In the genomic region with DNA sequence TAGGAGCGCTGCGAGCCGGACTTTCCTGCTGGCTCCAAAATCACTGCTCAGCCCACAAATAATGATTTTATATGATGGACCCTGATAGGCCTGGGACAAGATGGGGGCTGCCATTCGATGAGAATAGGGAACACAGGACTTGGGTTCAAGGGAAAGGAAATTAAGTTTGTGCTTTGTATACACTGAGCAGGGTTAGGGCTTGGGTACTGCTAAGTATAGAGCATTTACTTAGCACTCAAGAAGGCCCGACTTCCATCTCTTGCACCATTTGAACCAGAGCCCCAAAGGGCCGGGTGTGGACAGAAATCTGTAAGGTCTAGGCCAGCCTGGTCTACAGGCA, we compare ENCODE assay signal across 8 mouse cellular contexts. TPM values are rescaled to one million over a fixed set of nuclear protein-coding genes. Genes with fewer than 3 reads are reported as not detected.
DNase-seq lines count a peak whose midpoint lies in the region; ATAC-seq and TF ChIP-seq lines count a peak whose summit lies in the region.

No protein-coding gene starts in this region.

- H3K79me2 ChIP-seq in myocyte (ENCODE audit: control insufficient read depth, insufficient read depth): peaks cover 43% of the 10 kb centered on the region

- H3K4me1 ChIP-seq in kidney, postnatal 0 days (replicated peaks; ENCODE audit: insufficient read depth, low read length): peaks cover 9% of the 10 kb centered on the region; the same call in 1 of the 2 replicates
- peaks cover 26% of the 10 kb centered on the region for H3K4me1 ChIP-seq in embryonic facial prominence, embryonic 10.5 days
- 0 out of 2 replicates have a peak, but pooled peaks cover 7% of the 10 kb centered on the region for H3K4me1 ChIP-seq in hindbrain, postnatal 0 days (ENCODE audit: insufficient read depth, low read length)

- H3ac ChIP-seq in myocyte (ENCODE audit: control insufficient read depth, insufficient read length): no peak overlapping the region

- peak overlapping the region; percentile 83 for H3K4me2 ChIP-seq in kidney, postnatal 0 days (ENCODE audit: low read length)
- H3K4me2 ChIP-seq in hindbrain, postnatal 0 days (ENCODE audit: low read depth, low read length): peak overlapping the region; percentile 91
- peak overlapping the region; percentile 82 for H3K4me2 ChIP-seq in myocyte (ENCODE audit: low read depth)

- no peaks in the 10 kb centered on the region for H3K27me3 ChIP-seq in kidney, postnatal 0 days (ENCODE audit: insufficient read depth, low read length)
- no peaks in the 10 kb centered on the region for H3K27me3 ChIP-seq in embryonic facial prominence, embryonic 10.5 days (replicated peaks; ENCODE audit: low read depth, poor library complexity, severe bottlenecking)
- H3K27me3 ChIP-seq in hindbrain, postnatal 0 days (ENCODE audit: insufficient read depth, low read length): no peaks in the 10 kb centered on the region
- H3K27me3 ChIP-seq in myocyte (ENCODE audit: control insufficient read depth, insufficient read depth, insufficient read length): no peaks in the 10 kb centered on the region

- H3K36me3 ChIP-seq in kidney, postnatal 0 days (ENCODE audit: insufficient read depth, low read length): no peaks in the 10 kb centered on the region
- H3K36me3 ChIP-seq in embryonic facial prominence, embryonic 10.5 days (replicated peaks): peaks cover 14% of the 10 kb centered on the region; the same call in 1 of the 2 replicates
- H3K36me3 ChIP-seq in hindbrain, postnatal 0 days (ENCODE audit: insufficient read depth, low read length): no peaks in the 10 kb centered on the region
- peaks cover 5% of the 10 kb centered on the region for H3K36me3 ChIP-seq in myocyte (ENCODE audit: control insufficient read depth, insufficient read depth)

- H3K4me3 ChIP-seq in kidney, postnatal 0 days (replicated peaks; ENCODE audit: low read depth, low read length): peak overlapping the region; percentile 53
- peak overlapping the region; percentile 84 for H3K4me3 ChIP-seq in embryonic facial prominence, embryonic 10.5 days
- peak overlapping the region; percentile 63 for H3K4me3 ChIP-seq in hindbrain, postnatal 0 days (ENCODE audit: low read length)
- H3K4me3 ChIP-seq in myocyte: peak overlapping the region; percentile 63

- H3K9ac ChIP-seq in kidney, postnatal 0 days (ENCODE audit: low read depth, low read length): peak overlapping the region; percentile 36; the same call in 1 of the 2 replicates
- H3K9ac ChIP-seq in hindbrain, postnatal 0 days (replicated peaks; ENCODE audit: low read length): peak overlapping the region; percentile 61; the same call in 1 of the 2 replicates

- 34% methylated on average over 6 of the region's 6 CpGs for WGBS in kidney, postnatal 0 days
- 34% methylated on average over 6 of the region's 6 CpGs for WGBS in embryonic facial prominence, embryonic 10.5 days
- 34% methylated on average over 6 of the region's 6 CpGs for WGBS in hindbrain, postnatal 0 days

- TF ChIP-seq CTCF in kidney, postnatal 0 days (IDR thresholded peaks at IDR 0.05; ENCODE audit: low read depth): no peak
- no peak for TF ChIP-seq CTCF in hindbrain, postnatal 0 days (IDR thresholded peaks at IDR 0.05; ENCODE audit: low read depth)

- H3K27ac ChIP-seq in kidney, postnatal 0 days: no peak overlapping the region
- peak overlapping the region; percentile 89 for H3K27ac ChIP-seq in embryonic facial prominence, embryonic 10.5 days (replicated peaks)
- H3K27ac ChIP-seq in hindbrain, postnatal 0 days: peak overlapping the region; percentile 79

- no peaks in the 10 kb centered on the region for H3K9me3 ChIP-seq in kidney, postnatal 0 days (replicated peaks; ENCODE audit: low read length)
- peaks cover 7% of the 10 kb centered on the region; the same call in 1 of the 2 replicates for H3K9me3 ChIP-seq in embryonic facial prominence, embryonic 10.5 days
- no peaks in the 10 kb centered on the region for H3K9me3 ChIP-seq in hindbrain, postnatal 0 days (ENCODE audit: low read length)

- no peak for TF ChIP-seq POLR2A in myocyte (IDR thresholded peaks at IDR 0.05; ENCODE audit: insufficient read length, low read depth)

- no peak for DNase-seq in kidney, postnatal 0 days (ENCODE audit: low spot score)
- no peak for DNase-seq in kidney, adult 9 months
- peak; percentile 27 for DNase-seq in embryonic facial prominence, embryonic 10.5 days (ENCODE audit: low spot score)
- no peak for DNase-seq in hindbrain, postnatal 0 days (ENCODE audit: low spot score)
- no peak for DNase-seq in right cerebral cortex, adult 18-20 months
- no peak for DNase-seq in layer of hippocampus, adult 9-10 months (ENCODE audit: low spot score)
- DNase-seq in layer of hippocampus, postnatal 10 days (ENCODE audit: low spot score in 2 of 2): no peak

- ATAC-seq in kidney, postnatal 0 days (replicated peaks; ENCODE audit: low FRiP score, low read depth): peak; percentile 3; the same call in 1 of the 2 replicates
- peak; percentile 46 for ATAC-seq in hindbrain, postnatal 0 days

TF ChIP-seq in myocyte, 11 proteins besides CTCF, POLR2A, EP300 and RAD21:
- no peak for TF ChIP-seq MYOG (IDR thresholded peaks at IDR 0.05; ENCODE audit: control insufficient read depth in 1 of 3, insufficient read depth in 1 of 3, insufficient read length in 2 of 3, low read depth in 2 of 3)

RNA-seq across cellular contexts. Expression of a gene that starts 0.5 kb away (rescaled TPM):
- 61.0 and 65.8 TPM in 2 replicates for polyA plus RNA-seq in kidney, postnatal 0 days (2015; fragmentation: Nextera tagmentation; extraction: Ambion mirVana)
- polyA plus RNA-seq in embryonic facial prominence, embryonic 10.5 days (2016; fragmentation: Nextera tagmentation; extraction: Ambion mirVana): 89.6 and 96.6 TPM in 2 replicates
- total RNA-seq in hindbrain, postnatal 0 days (2014; rRNA removed): 39.0 and 44.5 TPM in 2 replicates
- polyA plus RNA-seq in hindbrain, postnatal 0 days (2015; fragmentation: Nextera tagmentation; extraction: Ambion mirVana): 42.8 and 43.5 TPM in 2 replicates
- polyA plus RNA-seq in myocyte (2012; fragmentation: generic; extraction: Trizol): 125 TPM
- 10 to 100 TPM; 21.7 to 22.8 TPM for total RNA-seq in layer of hippocampus, postnatal 10 days (2021)

RNA-seq across cellular contexts. Expression of a gene that starts 14.9 kb away (rescaled TPM):
- polyA plus RNA-seq in kidney, postnatal 0 days (2015; fragmentation: Nextera tagmentation; extraction: Ambion mirVana): 185 and 187 TPM in 2 replicates
- 84.2 and 95.2 TPM in 2 replicates for polyA plus RNA-seq in embryonic facial prominence, embryonic 10.5 days (2016; fragmentation: Nextera tagmentation; extraction: Ambion mirVana)
- 96.2 and 109 TPM in 2 replicates for total RNA-seq in hindbrain, postnatal 0 days (2014; rRNA removed)
- 123 and 136 TPM in 2 replicates for polyA plus RNA-seq in hindbrain, postnatal 0 days (2015; fragmentation: Nextera tagmentation; extraction: Ambion mirVana)
- polyA plus RNA-seq in myocyte (2012; fragmentation: generic; extraction: Trizol): 53.9 TPM
- total RNA-seq in layer of hippocampus, postnatal 10 days (2021): 10 to 100 TPM; 74.0 to 76.6 TPM

RNA-seq across cellular contexts. Expression of a gene that starts 14.9 kb away (rescaled TPM):
- 59.8 and 66.5 TPM in 2 replicates for polyA plus RNA-seq in kidney, postnatal 0 days (2015; fragmentation: Nextera tagmentation; extraction: Ambion mirVana)
- 91.6 and 92.4 TPM in 2 replicates for polyA plus RNA-seq in embryonic facial prominence, embryonic 10.5 days (2016; fragmentation: Nextera tagmentation; extraction: Ambion mirVana)
- 36.6 and 46.2 TPM in 2 replicates for total RNA-seq in hindbrain, postnatal 0 days (2014; rRNA removed)
- 56.1 and 56.2 TPM in 2 replicates for polyA plus RNA-seq in hindbrain, postnatal 0 days (2015; fragmentation: Nextera tagmentation; extraction: Ambion mirVana)
- polyA plus RNA-seq in myocyte (2012; fragmentation: generic; extraction: Trizol): 59.3 TPM
- total RNA-seq in layer of hippocampus, postnatal 10 days (2021): 10 to 100 TPM; 46.3 to 47.5 TPM

RNA-seq across cellular contexts. Expression of a gene that starts 39.0 kb away (rescaled TPM):
- polyA plus RNA-seq in kidney, postnatal 0 days (2015; fragmentation: Nextera tagmentation; extraction: Ambion mirVana): 173 and 191 TPM in 2 replicates
- polyA plus RNA-seq in embryonic facial prominence, embryonic 10.5 days (2016; fragmentation: Nextera tagmentation; extraction: Ambion mirVana): 175 and 178 TPM in 2 replicates
- total RNA-seq in hindbrain, postnatal 0 days (2014; rRNA removed): 134 and 143 TPM in 2 replicates
- polyA plus RNA-seq in hindbrain, postnatal 0 days (2015; fragmentation: Nextera tagmentation; extraction: Ambion mirVana): 165 and 170 TPM in 2 replicates
- polyA plus RNA-seq in myocyte (2012; fragmentation: generic; extraction: Trizol): 103 TPM
- 100 to 1,000 TPM; 116 to 126 TPM for total RNA-seq in layer of hippocampus, postnatal 10 days (2021)

RNA-seq across cellular contexts. Expression of a gene that starts 39.1 kb away (rescaled TPM):
- 56.0 and 58.9 TPM in 2 replicates for polyA plus RNA-seq in kidney, postnatal 0 days (2015; fragmentation: Nextera tagmentation; extraction: Ambion mirVana)
- polyA plus RNA-seq in embryonic facial prominence, embryonic 10.5 days (2016; fragmentation: Nextera tagmentation; extraction: Ambion mirVana): 75.9 and 76.0 TPM in 2 replicates
- 40.3 and 42.1 TPM in 2 replicates for total RNA-seq in hindbrain, postnatal 0 days (2014; rRNA removed)
- 84.8 and 86.9 TPM in 2 replicates for polyA plus RNA-seq in hindbrain, postnatal 0 days (2015; fragmentation: Nextera tagmentation; extraction: Ambion mirVana)
- polyA plus RNA-seq in myocyte (2012; fragmentation: generic; extraction: Trizol): 35.0 TPM
- 10 to 100 TPM; 34.2 to 40.6 TPM for total RNA-seq in layer of hippocampus, postnatal 10 days (2021)
